Mouse (Mus musculus) bone marrow macrophage, adult 2 months (primary cell): ENCODE results near the gene Zfp652. TPM values are rescaled to one million over a fixed set of nuclear protein-coding genes. Genes with fewer than 3 reads are reported as not detected.
A peak's percentile ranks its signal among the peaks of the same experiment; 100 is the strongest.

Experiments used
- H3K27ac ChIP-seq: 2 replicates; pipeline ENCODE4 v1.5.1; 2012; ENCODE audit warnings: low read depth, low read length; ENCODE audit not compliant: insufficient read depth
- H3K4me1 ChIP-seq: 2 replicates; pipeline ENCODE4 v1.6.1; 2012; ENCODE audit warnings: low read length; ENCODE audit not compliant: control insufficient read depth, insufficient read depth
- H3K4me3 ChIP-seq: 2 replicates; pipeline ENCODE4 v1.5.1; 2012; ENCODE audit warnings: mild to moderate bottlenecking, low read length, moderate library complexity; ENCODE audit not compliant: insufficient read depth
- CTCF ChIP-seq: IDR thresholded peaks from 2 replicates; pipeline ENCODE4 v1.5.1; 2012; ENCODE audit warnings: low read depth, mild to moderate bottlenecking, low read length, moderate library complexity
- POLR2A ChIP-seq: IDR thresholded peaks from 2 replicates; pipeline ENCODE4 v1.6.1; 2012; ENCODE audit warnings: mild to moderate bottlenecking, low read depth, low read length, borderline replicate concordance
- polyA plus RNA-seq: library from polyadenylated mRNA; stranded (reverse); fragments of >200 nt; gene quantifications from 2 replicates; pipeline ENCODE4 v1.2.4, GENCODE M21; 2012; ENCODE audit not compliant: missing spikeins, insufficient read depth, insufficient read length

Gene Zfp652
- polyA plus RNA-seq, 1 experiment: 51.5 TPM

DNA sequence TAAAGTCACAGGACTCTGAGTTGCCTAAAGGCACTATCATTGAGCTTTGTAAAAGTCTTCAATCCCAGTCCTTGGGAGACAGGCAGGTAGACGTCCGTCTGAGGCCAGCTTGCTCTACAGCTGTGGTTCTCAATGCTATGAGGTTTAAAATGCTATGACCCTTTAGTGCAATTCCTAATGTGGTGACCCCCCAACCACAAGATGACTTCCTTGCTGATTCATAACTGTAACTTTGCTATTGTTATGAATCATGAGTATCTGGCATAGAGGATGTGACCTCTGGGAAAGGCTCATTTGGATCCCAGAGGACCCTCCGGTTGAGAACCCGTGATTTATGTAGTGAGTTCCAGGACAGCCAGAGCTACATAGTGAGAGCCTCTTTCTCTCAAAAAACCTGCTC is 66.9 kb downstream of the Zfp652 start:
- no peak for TF ChIP-seq POLR2A
- no peak for TF ChIP-seq CTCF
- Histone ChIP-seq H3K4me3 (no peak overlapping the region), H3K27ac (no peak overlapping the region), H3K4me1 (peaks cover 28% of the 10 kb centered on the region)

DNA sequence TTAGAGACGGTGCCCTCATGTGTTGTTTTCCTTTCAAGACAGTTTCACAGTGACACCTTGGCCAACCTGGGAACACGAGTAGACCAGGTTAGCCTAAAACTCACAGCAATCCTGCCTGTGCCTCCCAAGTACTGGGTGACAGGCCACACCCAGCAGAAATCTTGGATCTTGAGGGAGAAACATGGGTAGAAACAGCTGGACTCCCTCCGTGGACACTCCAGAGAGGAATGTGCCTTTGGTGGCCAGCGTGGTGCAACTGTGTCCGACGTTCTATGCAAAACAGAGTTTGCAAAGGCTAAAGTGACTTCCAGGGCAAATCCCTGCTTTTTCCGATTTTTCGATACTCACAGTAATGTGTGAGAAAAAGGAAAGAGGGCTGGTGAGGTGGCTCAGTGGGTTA is 68.0 kb downstream of the Zfp652 start:
- Histone ChIP-seq H3K27ac (no peak overlapping the region), H3K4me3 (no peak overlapping the region), H3K4me1 (peaks cover 28% of the 10 kb centered on the region)
- TF ChIP-seq POLR2A: no peak
- TF ChIP-seq CTCF: no peak

GRCm38 (mm10) chr11:95781557-95781956 is 69.1 kb downstream of the Zfp652 start:
- Histone ChIP-seq H3K4me1 (peaks cover 28% of the 10 kb centered on the region), H3K4me3 (no peak overlapping the region), H3K27ac (no peak overlapping the region)
- TF ChIP-seq POLR2A (no peak), CTCF (no peak)

- peaks cover 11% of the 10 kb centered on the region for H3K4me1 ChIP-seq
- TF ChIP-seq POLR2A (no peak), CTCF (no peak)
- no peak overlapping the region for H3K27ac ChIP-seq
- H3K4me3 ChIP-seq: no peak overlapping the region
Observed at GRCm38 (mm10) chr11:95783457-95783856, 71.0 kb downstream of the Zfp652 start.

- H3K27ac ChIP-seq: no peak overlapping the region
- TF ChIP-seq CTCF (no peak), POLR2A (no peak)
- peaks cover 6% of the 10 kb centered on the region for H3K4me1 ChIP-seq
- H3K4me3 ChIP-seq: no peak overlapping the region
Observed at GRCm38 (mm10) chr11:95783958-95784357, 71.5 kb downstream of the Zfp652 start.

GRCm38 (mm10) chr11:95785675-95786074 is 73.2 kb downstream of the Zfp652 start:
- no peak overlapping the region for H3K4me3 ChIP-seq
- TF ChIP-seq CTCF: 0 out of 2 replicates have a peak, but pooled peaks have one; percentile 7
- TF ChIP-seq POLR2A: no peak
- H3K4me1 ChIP-seq: peaks cover 8% of the 10 kb centered on the region
- H3K27ac ChIP-seq: no peak overlapping the region

DNA sequence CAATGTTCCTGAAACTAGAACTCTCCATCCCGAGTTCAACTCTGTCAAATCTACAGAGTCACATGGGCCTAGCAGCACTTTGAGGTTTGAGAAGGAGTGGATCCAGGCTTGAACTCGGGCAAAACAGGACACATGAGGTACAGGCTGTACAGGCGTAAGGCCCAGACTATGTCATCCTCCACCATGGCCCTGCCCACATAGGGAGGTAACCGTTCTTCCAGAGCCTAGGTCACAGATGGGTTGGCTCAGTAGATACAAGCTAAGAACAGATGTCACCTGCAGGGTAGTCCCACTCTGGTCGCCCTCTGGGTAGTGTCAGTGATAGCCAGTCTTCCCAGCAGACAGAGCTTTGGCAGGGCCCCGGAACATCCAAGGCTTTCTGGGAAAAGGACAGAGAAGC is 74.0 kb downstream of the Zfp652 start:
- Histone ChIP-seq H3K27ac (no peak overlapping the region), H3K4me3 (no peak overlapping the region), H3K4me1 (peaks cover 8% of the 10 kb centered on the region)
- TF ChIP-seq CTCF (no peak), POLR2A (no peak)

DNA sequence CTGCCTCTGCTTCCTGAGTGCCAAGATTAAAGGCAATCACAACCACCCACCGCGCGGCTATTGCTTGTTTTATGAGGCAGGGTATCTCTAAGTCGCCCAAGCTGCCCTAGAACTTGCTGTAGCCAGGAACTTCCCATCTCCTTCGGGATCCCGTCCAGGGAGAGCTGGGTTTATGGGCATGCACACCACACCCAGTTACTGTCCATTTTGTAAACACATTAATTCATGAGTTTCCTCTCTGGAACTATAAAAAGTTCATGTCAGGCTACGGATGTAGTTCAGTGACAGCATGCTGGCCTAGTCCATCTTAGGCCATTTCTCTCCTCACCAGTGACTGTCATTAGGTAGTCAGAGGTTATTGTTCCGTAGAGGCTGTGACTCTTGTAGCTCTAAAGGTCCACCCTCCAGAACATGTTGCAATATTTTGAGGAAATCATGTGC is 77.0 kb downstream of the Zfp652 start:
- no peak overlapping the region for H3K27ac ChIP-seq
- no peak for TF ChIP-seq CTCF
- TF ChIP-seq POLR2A: no peak
- H3K4me3 ChIP-seq: no peak overlapping the region
- peaks cover 8% of the 10 kb centered on the region for H3K4me1 ChIP-seq

- Histone ChIP-seq H3K4me1 (peaks cover 23% of the 10 kb centered on the region), H3K27ac (no peak overlapping the region), H3K4me3 (no peak overlapping the region)
- TF ChIP-seq POLR2A (no peak), CTCF (no peak)
Observed at GRCm38 (mm10) chr11:95791787-95792186, 79.3 kb downstream of the Zfp652 start.

DNA sequence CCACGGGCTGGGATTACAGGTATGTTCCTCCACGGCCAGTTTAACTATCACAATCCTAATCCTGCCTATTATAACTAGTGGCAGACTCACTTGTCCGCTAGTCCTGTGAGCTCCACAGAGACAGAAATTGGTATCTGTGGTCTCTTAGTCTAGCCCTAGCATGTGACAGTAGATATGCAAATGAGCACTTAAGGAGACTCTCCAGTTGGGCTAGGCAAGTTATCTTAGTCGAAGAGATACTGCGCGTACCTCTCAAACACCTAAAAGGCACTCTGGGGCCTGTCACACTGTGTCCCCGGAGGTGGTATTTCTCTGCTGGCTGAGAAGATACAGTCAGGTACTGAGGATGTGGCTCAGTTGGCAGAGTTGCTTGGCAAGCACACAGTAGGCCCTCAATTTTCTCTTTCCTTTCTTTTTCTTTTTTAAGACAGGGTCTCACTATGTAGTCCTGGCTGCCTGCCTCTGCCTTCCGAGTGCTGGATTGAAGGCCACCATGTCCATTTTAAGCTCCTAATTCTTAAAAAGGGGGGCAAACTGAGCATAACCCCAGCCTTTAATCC is 80.6 kb downstream of the Zfp652 start:
- no peak overlapping the region for H3K4me3 ChIP-seq
- no peak for TF ChIP-seq POLR2A
- no peak for TF ChIP-seq CTCF
- H3K4me1 ChIP-seq: peaks cover 23% of the 10 kb centered on the region
- H3K27ac ChIP-seq: no peak overlapping the region

DNA sequence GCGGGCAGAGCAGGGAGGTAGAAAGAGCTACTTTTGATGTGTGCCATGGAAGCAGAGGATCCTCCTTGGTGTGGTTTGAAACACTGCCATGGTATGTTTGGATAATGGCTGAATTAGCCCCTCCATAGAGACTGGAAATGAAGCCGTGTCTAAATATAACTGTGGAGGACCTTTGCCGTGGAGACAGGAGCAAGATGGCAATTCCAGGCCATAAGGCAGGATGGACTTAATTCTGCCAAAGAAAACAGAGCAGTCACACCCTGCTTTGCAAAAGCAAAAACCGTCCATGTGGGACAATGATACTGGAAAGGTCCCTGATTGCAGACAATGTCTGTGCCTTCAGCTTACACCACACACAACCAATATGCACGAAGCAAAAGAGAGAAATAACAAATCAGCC is 81.7 kb downstream of the Zfp652 start:
- no peak overlapping the region for H3K27ac ChIP-seq
- TF ChIP-seq CTCF: no peak
- no peak for TF ChIP-seq POLR2A

More for the DNA sequence above, 81.7 kb downstream of the Zfp652 start:
- peaks cover 22% of the 10 kb centered on the region for H3K4me1 ChIP-seq
- H3K4me3 ChIP-seq: no peak overlapping the region
